Mouse (Mus musculus): Measurements from ENCODE around the gene Gon4l.

Gon4l gene

GRCm38 (mm10) chr3:88912585-88912984 is 77.6 kb downstream of the Gon4l start:
- DNase-seq (ENCODE audit: low read depth, low spot score) = no peak

- peak; percentile 81 for DNase-seq (ENCODE audit: low read depth, low spot score)
Observed at GRCm38 (mm10) chr3:88913511-88914383, 78.7 kb downstream of the Gon4l start, which contains the start of gene Msto1. TSS of gene Msto1 (minus strand) at chr3:88913999.

- no peak for DNase-seq (ENCODE audit: low read depth, low spot score)
Observed at GRCm38 (mm10) chr3:88914384-88914810, 79.4 kb downstream of the Gon4l start.

DNA sequence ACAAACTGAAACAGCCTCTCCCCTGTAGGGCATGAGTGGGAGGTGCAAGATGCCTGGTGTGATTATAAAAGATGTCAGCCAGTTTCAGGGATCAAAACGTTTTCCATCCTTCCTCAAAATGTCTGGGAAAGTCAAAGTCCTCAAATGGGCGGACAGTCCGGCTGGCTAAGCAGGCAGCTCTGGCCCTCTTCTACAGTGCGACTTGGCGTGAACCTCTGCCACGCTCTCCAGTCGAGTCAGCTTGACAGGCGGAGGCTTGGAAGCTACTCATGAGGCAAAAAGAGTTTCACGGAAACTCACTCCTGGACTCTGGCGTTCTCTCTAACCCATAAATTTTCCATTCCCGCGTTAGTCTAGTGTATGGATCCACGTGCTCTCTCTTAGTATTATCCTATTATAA is 84.0 kb downstream of the Gon4l start:
- DNase-seq (ENCODE audit: low read depth, low spot score) = no peak

- no peak for DNase-seq (ENCODE audit: low read depth, low spot score)
Observed at GRCm38 (mm10) chr3:88921411-88921810, 86.4 kb downstream of the Gon4l start.

GRCm38 (mm10) chr3:88923989-88924591 is 89.1 kb downstream of the Gon4l start:
- DNase-seq (ENCODE audit: low read depth, low spot score) = no peak

GRCm38 (mm10) chr3:88925651-88926050 is 90.6 kb downstream of the Gon4l start:
- DNase-seq (ENCODE audit: low read depth, low spot score) = no peak

- DNase-seq (ENCODE audit: low read depth, low spot score) = no peak
Observed at GRCm38 (mm10) chr3:88929501-88929900, 94.5 kb downstream of the Gon4l start.

- no peak for DNase-seq (ENCODE audit: low read depth, low spot score)
Observed at GRCm38 (mm10) chr3:88939071-88939470, 104.0 kb downstream of the Gon4l start.

DNA sequence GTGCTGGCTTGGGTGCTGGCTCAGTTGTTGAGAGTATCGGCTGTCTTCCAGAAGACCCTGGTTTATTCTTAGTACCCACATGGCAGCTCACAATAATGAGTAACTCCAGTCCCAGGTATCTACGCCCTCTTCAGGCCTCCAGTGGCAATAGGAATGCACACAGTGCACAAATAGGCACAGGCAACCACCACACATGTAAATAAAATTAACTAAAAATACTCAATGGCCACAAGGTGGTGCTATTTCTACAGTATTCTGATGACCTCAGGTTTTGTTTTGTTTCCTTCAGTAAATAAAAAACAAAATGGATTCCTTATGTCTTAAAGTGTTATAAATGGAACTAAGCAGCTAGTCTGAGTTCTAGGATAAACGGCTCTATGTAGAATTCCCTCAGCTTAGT is 104.7 kb downstream of the Gon4l start:
- peak; percentile 14 for DNase-seq (ENCODE audit: low read depth, low spot score)

- DNase-seq (ENCODE audit: low read depth, low spot score) = no peak
Observed at GRCm38 (mm10) chr3:88942316-88942880, 107.4 kb downstream of the Gon4l start.

- DNase-seq (ENCODE audit: low read depth, low spot score) = no peak
Observed at GRCm38 (mm10) chr3:88944109-88944508, 109.1 kb downstream of the Gon4l start.

GRCm38 (mm10) chr3:88949786-88950575 is 115.0 kb downstream of the Gon4l start:
- peak; percentile 87 for DNase-seq (ENCODE audit: low read depth, low spot score)

- peak; percentile 60 for DNase-seq (ENCODE audit: low read depth, low spot score)
Observed at GRCm38 (mm10) chr3:88950576-88951326, 115.7 kb downstream of the Gon4l start, which contains the start of the genes Ash1l and Dap3. TSS of gene Ash1l (plus strand) at chr3:88950622. TSS of gene Dap3 (minus strand) at chr3:88951181.

- no peak for DNase-seq (ENCODE audit: low read depth, low spot score)
Observed at GRCm38 (mm10) chr3:88951327-88951800, 116.3 kb downstream of the Gon4l start.

DNA sequence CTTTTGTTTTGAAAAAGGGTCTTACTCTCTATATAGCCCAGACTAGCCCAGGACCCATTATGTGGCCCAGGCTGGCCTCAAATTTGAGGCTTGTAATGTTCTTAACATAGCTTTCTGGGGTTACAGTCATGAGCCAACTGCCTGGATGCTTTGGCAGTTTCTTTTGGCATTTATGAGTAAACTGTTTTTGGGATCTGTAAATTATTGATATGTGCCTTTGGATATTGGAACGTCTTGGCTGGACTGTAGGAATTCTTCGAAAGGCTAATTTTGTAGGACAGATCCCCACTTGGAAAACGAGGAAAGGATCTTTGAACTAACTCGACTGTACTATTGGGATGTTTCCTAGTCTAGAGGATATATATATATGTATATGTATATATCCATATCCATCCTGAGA is 118.2 kb downstream of the Gon4l start:
- no peak for DNase-seq (ENCODE audit: low read depth, low spot score)

GRCm38 (mm10) chr3:88953736-88954135 is 118.7 kb downstream of the Gon4l start:
- DNase-seq (ENCODE audit: low read depth, low spot score) = no peak
